Mouse (Mus musculus) bone marrow, adult 2 months (tissue): ENCODE data around the gene Hecw1.

Source experiments
- CTCF ChIP-seq: fragments of 200-500 bp; IDR thresholded peaks from 2 replicates; pipeline ENCODE4 v1.5.1; 2011; ENCODE audit warnings: low read length, control low read depth; ENCODE audit not compliant: control insufficient read depth, insufficient read depth
- POLR2A ChIP-seq: fragments of 200-500 bp; IDR thresholded peaks from 2 replicates; pipeline ENCODE4 v1.6.1; 2011; ENCODE audit warnings: low read depth, mild to moderate bottlenecking, control low read depth, low read length, borderline replicate concordance; ENCODE audit not compliant: control insufficient read depth

- TF ChIP-seq CTCF (no peak), POLR2A (no peak)
Observed at GRCm38 (mm10) chr13:14552628-14553027, 29.6 kb upstream of the Hecw1 start.
